Mouse (Mus musculus): Measurements from ENCODE around the gene Ipo11. TPM values are rescaled to one million over a fixed set of nuclear protein-coding genes. Genes with fewer than 3 reads are reported as not detected.

Gene Ipo11
- total and polyA plus RNA-seq, 2 experiments from 2014 or later: 30.2 to 47.0 TPM

GRCm38 (mm10) chr13:106788817-106789216 lies 147.9 kb downstream of the Ipo11 start:
- Histone ChIP-seq H3K27me3 (ENCODE audit: insufficient read depth, low read length) (no peaks in the 10 kb centered on the region), H3K4me3 (ENCODE audit: low read depth, low read length) (no peak overlapping the region), H3K27ac (ENCODE audit: low read depth, low read length) (no peak overlapping the region), H3K9me3 (ENCODE audit: low read length) (0 out of 2 replicates have a peak, but pooled peaks cover 3% of the 10 kb centered on the region), H3K36me3 (ENCODE audit: insufficient read depth, low read length) (peaks cover 5% of the 10 kb centered on the region; the same call in 1 of the 2 replicates), H3K4me1 (ENCODE audit: insufficient read depth, low read length) (no peaks in the 10 kb centered on the region), H3K4me2 (ENCODE audit: low read depth, low read length, poor library complexity, severe bottlenecking) (no peak overlapping the region), H3K9ac (replicated peaks; ENCODE audit: low read length, poor library complexity, severe bottlenecking) (no peak overlapping the region)
- DNase-seq (ENCODE audit: low spot score): peak; percentile 15
- 67% methylated on average over 7 of the region's 7 CpGs for WGBS
- no peak for TF ChIP-seq CTCF (IDR thresholded peaks at IDR 0.05)
- ATAC-seq (ENCODE audit: low FRiP score): no peak

DNA sequence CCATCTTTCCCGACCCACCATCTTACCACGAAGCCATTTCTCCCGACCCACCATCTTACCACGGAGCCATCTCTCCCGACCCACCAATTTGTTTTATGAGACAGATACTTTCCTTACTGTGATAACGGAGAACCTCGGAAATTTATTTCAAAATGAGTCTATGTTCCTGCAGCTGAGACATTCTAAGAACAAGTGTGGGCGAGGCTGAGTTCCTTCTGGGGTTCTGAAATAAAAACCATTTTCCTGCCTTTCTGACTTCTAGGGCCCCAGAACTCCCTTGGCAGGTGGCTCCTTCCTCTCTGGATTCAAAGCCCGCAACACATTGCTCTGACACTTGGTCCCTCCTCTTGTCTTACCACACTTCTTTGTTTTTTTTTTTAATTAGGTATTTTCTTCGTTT lies 168.0 kb downstream of the Ipo11 start:
- Histone ChIP-seq H3K36me3 (ENCODE audit: insufficient read depth, low read length) (no peaks in the 10 kb centered on the region), H3K9ac (replicated peaks; ENCODE audit: low read length, poor library complexity, severe bottlenecking) (no peak overlapping the region), H3K9me3 (ENCODE audit: low read length) (no peaks in the 10 kb centered on the region), H3K27ac (ENCODE audit: low read depth, low read length) (no peak overlapping the region), H3K4me3 (ENCODE audit: low read depth, low read length) (no peak overlapping the region), H3K27me3 (ENCODE audit: insufficient read depth, low read length) (no peaks in the 10 kb centered on the region), H3K4me1 (ENCODE audit: insufficient read depth, low read length) (no peaks in the 10 kb centered on the region), H3K4me2 (ENCODE audit: low read depth, low read length, poor library complexity, severe bottlenecking) (no peak overlapping the region)
- DNase-seq (ENCODE audit: low spot score) (no peak), ATAC-seq (ENCODE audit: low FRiP score) (no peak)
- WGBS: 95% methylated on average over 10 of the region's 10 CpGs
- no peak for TF ChIP-seq CTCF (IDR thresholded peaks at IDR 0.05)

DNA sequence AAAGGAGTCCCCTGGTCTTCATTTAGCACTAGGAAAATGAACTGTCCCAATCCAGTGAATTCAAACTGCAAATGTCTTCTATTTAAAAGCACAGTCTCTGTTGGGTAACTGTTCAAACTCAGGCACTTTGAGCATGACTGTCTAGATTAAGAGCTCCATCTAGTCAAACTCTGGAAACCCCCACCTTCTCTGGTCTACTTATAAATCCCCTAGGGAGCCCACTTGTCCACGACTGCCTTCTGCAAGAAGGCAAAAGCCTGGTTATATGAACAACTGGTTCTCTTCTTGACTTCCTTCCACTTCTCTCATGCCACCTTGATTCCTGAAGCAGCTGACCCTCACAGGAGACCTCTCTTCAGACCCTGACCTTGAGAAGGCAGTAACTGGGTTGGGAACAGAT lies 174.1 kb downstream of the Ipo11 start:
- Histone ChIP-seq H3K36me3 (ENCODE audit: insufficient read depth, low read length) (no peaks in the 10 kb centered on the region), H3K9me3 (ENCODE audit: low read length) (no peaks in the 10 kb centered on the region), H3K4me1 (ENCODE audit: insufficient read depth, low read length) (no peaks in the 10 kb centered on the region), H3K9ac (replicated peaks; ENCODE audit: low read length, poor library complexity, severe bottlenecking) (no peak overlapping the region), H3K27ac (ENCODE audit: low read depth, low read length) (no peak overlapping the region), H3K4me2 (ENCODE audit: low read depth, low read length, poor library complexity, severe bottlenecking) (no peak overlapping the region), H3K4me3 (ENCODE audit: low read depth, low read length) (no peak overlapping the region), H3K27me3 (ENCODE audit: insufficient read depth, low read length) (no peaks in the 10 kb centered on the region)
- no peak for ATAC-seq (ENCODE audit: low FRiP score)
- no peak for TF ChIP-seq CTCF (IDR thresholded peaks at IDR 0.05)
- DNase-seq (ENCODE audit: low spot score): no peak
- WGBS: 41% methylated on average over 1 of the region's 1 CpGs

- no peak overlapping the region for H3K4me3 ChIP-seq (ENCODE audit: low read depth, low read length)
- H3K4me2 ChIP-seq (ENCODE audit: low read depth, low read length, poor library complexity, severe bottlenecking): no peak overlapping the region
- no peaks in the 10 kb centered on the region for H3K9me3 ChIP-seq (ENCODE audit: low read length)
- no peaks in the 10 kb centered on the region for H3K4me1 ChIP-seq (ENCODE audit: insufficient read depth, low read length)
- H3K9ac ChIP-seq (replicated peaks; ENCODE audit: low read length, poor library complexity, severe bottlenecking): no peak overlapping the region
- DNase-seq (ENCODE audit: low spot score) (no peak), ATAC-seq (ENCODE audit: low FRiP score) (peak; percentile 31; the same call in 1 of the 2 replicates)
- H3K36me3 ChIP-seq (ENCODE audit: insufficient read depth, low read length): no peaks in the 10 kb centered on the region
- no peak for TF ChIP-seq CTCF (IDR thresholded peaks at IDR 0.05)
- H3K27me3 ChIP-seq (ENCODE audit: insufficient read depth, low read length): no peaks in the 10 kb centered on the region
- no peak overlapping the region for H3K27ac ChIP-seq (ENCODE audit: low read depth, low read length)
- 97% methylated on average over 1 of the region's 1 CpGs for WGBS
Measured at GRCm38 (mm10) chr13:106761661-106762060, 175.1 kb downstream of the Ipo11 start.

GRCm38 (mm10) chr13:106760232-106760875 lies 176.4 kb downstream of the Ipo11 start:
- Histone ChIP-seq H3K9me3 (ENCODE audit: low read length) (no peaks in the 10 kb centered on the region), H3K4me1 (ENCODE audit: insufficient read depth, low read length) (no peaks in the 10 kb centered on the region), H3K4me2 (ENCODE audit: low read depth, low read length, poor library complexity, severe bottlenecking) (no peak overlapping the region), H3K9ac (replicated peaks; ENCODE audit: low read length, poor library complexity, severe bottlenecking) (no peak overlapping the region), H3K36me3 (ENCODE audit: insufficient read depth, low read length) (no peaks in the 10 kb centered on the region), H3K4me3 (ENCODE audit: low read depth, low read length) (no peak overlapping the region), H3K27ac (ENCODE audit: low read depth, low read length) (no peak overlapping the region), H3K27me3 (ENCODE audit: insufficient read depth, low read length) (no peaks in the 10 kb centered on the region)
- no peak for ATAC-seq (ENCODE audit: low FRiP score)
- WGBS: 84% methylated on average over 14 of the region's 14 CpGs
- TF ChIP-seq CTCF (IDR thresholded peaks at IDR 0.05): no peak
- peak; percentile 39 for DNase-seq (ENCODE audit: low spot score)

GRCm38 (mm10) chr13:106755892-106756291 lies 180.9 kb downstream of the Ipo11 start:
- Histone ChIP-seq H3K4me3 (ENCODE audit: low read depth, low read length) (no peak overlapping the region), H3K9ac (replicated peaks; ENCODE audit: low read length, poor library complexity, severe bottlenecking) (no peak overlapping the region), H3K27ac (ENCODE audit: low read depth, low read length) (no peak overlapping the region), H3K9me3 (ENCODE audit: low read length) (no peaks in the 10 kb centered on the region), H3K4me2 (ENCODE audit: low read depth, low read length, poor library complexity, severe bottlenecking) (no peak overlapping the region), H3K27me3 (ENCODE audit: insufficient read depth, low read length) (no peaks in the 10 kb centered on the region), H3K36me3 (ENCODE audit: insufficient read depth, low read length) (no peaks in the 10 kb centered on the region), H3K4me1 (ENCODE audit: insufficient read depth, low read length) (no peaks in the 10 kb centered on the region)
- DNase-seq (ENCODE audit: low spot score): peak; percentile 16
- no peak for TF ChIP-seq CTCF (IDR thresholded peaks at IDR 0.05)
- 56% methylated on average over 5 of the region's 5 CpGs for WGBS
- no peak for ATAC-seq (ENCODE audit: low FRiP score)
